Mouse (Mus musculus): ENCODE measurements at regions not wholly inside any gene's neighbourhood (a gene's known extent, or its start where the extent isn't known, plus 50 kb on each side); places are given as distances from the start of the nearest gene placed in this dataset.
"Not testable (repeated sequence)": the region's sequence is repeated elsewhere in the genome, so short reads cannot be mapped to it uniquely, and the experiment has no call there.

GRCm38 (mm10) chr5:12639549-12639948 is 256.4 kb downstream of the Sema3d start:
- Histone ChIP-seq H3K4me2 (no peak overlapping the region), H3K4me1 (peaks cover 4% of the 10 kb centered on the region; the same call in 1 of the 2 replicates), H3K27ac (no peak overlapping the region), H3K27me3 (no peaks in the 10 kb centered on the region), H3K4me3 (replicated peaks) (no peak overlapping the region), H3K9me3 (replicated peaks) (no peaks in the 10 kb centered on the region), H3K36me3 (no peaks in the 10 kb centered on the region), H3K9ac (no peak overlapping the region)
- no peak for ATAC-seq (replicated peaks; ENCODE audit: low FRiP score)

GRCm38 (mm10) chr5:12646269-12646668 is 263.1 kb downstream of the Sema3d start:
- ATAC-seq (replicated peaks; ENCODE audit: low FRiP score): 0 out of 2 replicates have a peak, but pooled peaks have one; percentile 62
- Histone ChIP-seq H3K36me3 (no peaks in the 10 kb centered on the region), H3K4me1 (no peaks in the 10 kb centered on the region), H3K4me3 (replicated peaks) (no peak overlapping the region), H3K9me3 (replicated peaks) (no peaks in the 10 kb centered on the region), H3K4me2 (no peak overlapping the region), H3K9ac (no peak overlapping the region), H3K27me3 (no peaks in the 10 kb centered on the region), H3K27ac (no peak overlapping the region)
- WGBS: 55% methylated on average over 2 of the region's 2 CpGs

- peak; percentile 69 for ATAC-seq (replicated peaks; ENCODE audit: low FRiP score)
- 59% methylated on average over 2 of the region's 2 CpGs for WGBS
- H3K4me3 ChIP-seq (replicated peaks): no peak overlapping the region
- H3K27ac ChIP-seq: no peak overlapping the region
- no peak overlapping the region for H3K4me2 ChIP-seq
- H3K36me3 ChIP-seq: no peaks in the 10 kb centered on the region
- H3K4me1 ChIP-seq: no peaks in the 10 kb centered on the region
- no peaks in the 10 kb centered on the region for H3K9me3 ChIP-seq (replicated peaks)
- H3K27me3 ChIP-seq: no peaks in the 10 kb centered on the region
- H3K9ac ChIP-seq: no peak overlapping the region
Observed at GRCm38 (mm10) chr5:12673666-12674065, 290.5 kb downstream of the Sema3d start.

- Histone ChIP-seq H3K4me1 (no peaks in the 10 kb centered on the region), H3K36me3 (no peaks in the 10 kb centered on the region), H3K4me2 (no peak overlapping the region), H3K9ac (no peak overlapping the region), H3K4me3 (replicated peaks) (no peak overlapping the region), H3K27me3 (no peaks in the 10 kb centered on the region), H3K9me3 (replicated peaks) (no peaks in the 10 kb centered on the region), H3K27ac (no peak overlapping the region)
- ATAC-seq (replicated peaks; ENCODE audit: low FRiP score): no peak
- 54% methylated on average over 4 of the region's 4 CpGs for WGBS
Observed at GRCm38 (mm10) chr5:12674134-12674533, 290.9 kb downstream of the Sema3d start.

- H3K9ac ChIP-seq: no peak overlapping the region
- H3K27me3 ChIP-seq: no peaks in the 10 kb centered on the region
- H3K4me1 ChIP-seq: no peaks in the 10 kb centered on the region
- no peaks in the 10 kb centered on the region for H3K9me3 ChIP-seq (replicated peaks)
- no peak overlapping the region for H3K4me3 ChIP-seq (replicated peaks)
- no peak overlapping the region for H3K4me2 ChIP-seq
- H3K36me3 ChIP-seq: no peaks in the 10 kb centered on the region
- H3K27ac ChIP-seq: no peak overlapping the region
- WGBS: 32% methylated on average over 3 of the region's 3 CpGs
- ATAC-seq (replicated peaks; ENCODE audit: low FRiP score): no peak
Observed at GRCm38 (mm10) chr5:12676712-12677111, 293.5 kb downstream of the Sema3d start.

GRCm38 (mm10) chr5:12714894-12715293 is 331.7 kb downstream of the Sema3d start:
- ATAC-seq (replicated peaks; ENCODE audit: low FRiP score): no peak
- no peak overlapping the region for H3K9ac ChIP-seq
- H3K4me2 ChIP-seq: no peak overlapping the region
- WGBS: 80% methylated on average over 3 of the region's 3 CpGs
- peaks cover 8% of the 10 kb centered on the region for H3K9me3 ChIP-seq (replicated peaks)
- no peaks in the 10 kb centered on the region for H3K36me3 ChIP-seq
- no peak overlapping the region for H3K27ac ChIP-seq
- no peak overlapping the region for H3K4me3 ChIP-seq (replicated peaks)
- H3K27me3 ChIP-seq: no peaks in the 10 kb centered on the region
- no peaks in the 10 kb centered on the region for H3K4me1 ChIP-seq

- 22% methylated on average over 5 of the region's 5 CpGs for WGBS
- Histone ChIP-seq H3K36me3 (no peaks in the 10 kb centered on the region), H3K9ac (no peak overlapping the region), H3K9me3 (replicated peaks) (no peaks in the 10 kb centered on the region), H3K27me3 (no peaks in the 10 kb centered on the region), H3K4me1 (no peaks in the 10 kb centered on the region), H3K4me3 (replicated peaks) (no peak overlapping the region), H3K27ac (no peak overlapping the region), H3K4me2 (no peak overlapping the region)
- peak; percentile 87 for ATAC-seq (replicated peaks; ENCODE audit: low FRiP score)
Observed at GRCm38 (mm10) chr5:12751514-12751913, 368.3 kb downstream of the Sema3d start.

GRCm38 (mm10) chr5:12759634-12760033 is 365.6 kb upstream of the Sema3a start:
- no peaks in the 10 kb centered on the region for H3K9me3 ChIP-seq (replicated peaks)
- no peak overlapping the region for H3K9ac ChIP-seq
- ATAC-seq (replicated peaks; ENCODE audit: low FRiP score): no peak

GRCm38 (mm10) chr5:12767383-12767782 is 357.8 kb upstream of the Sema3a start:
- Histone ChIP-seq H3K9me3 (replicated peaks) (no peaks in the 10 kb centered on the region), H3K27me3 (no peaks in the 10 kb centered on the region), H3K9ac (no peak overlapping the region), H3K4me3 (replicated peaks) (no peak overlapping the region), H3K36me3 (no peaks in the 10 kb centered on the region), H3K27ac (no peak overlapping the region), H3K4me2 (no peak overlapping the region), H3K4me1 (no peaks in the 10 kb centered on the region)
- ATAC-seq (replicated peaks; ENCODE audit: low FRiP score): no peak
- 80% methylated on average over 1 of the region's 1 CpGs for WGBS

More at GRCm38 (mm10) chr5:12759634-12760033, 365.6 kb upstream of the Sema3a start:
- Histone ChIP-seq H3K27me3 (no peaks in the 10 kb centered on the region), H3K4me2 (no peak overlapping the region), H3K4me1 (no peaks in the 10 kb centered on the region), H3K4me3 (replicated peaks) (no peak overlapping the region), H3K27ac (no peak overlapping the region), H3K36me3 (no peaks in the 10 kb centered on the region)

GRCm38 (mm10) chr5:12782681-12783080 is 342.5 kb upstream of the Sema3a start:
- ATAC-seq (replicated peaks; ENCODE audit: low FRiP score): no peak
- Histone ChIP-seq H3K27me3 (no peaks in the 10 kb centered on the region), H3K4me1 (no peaks in the 10 kb centered on the region), H3K9ac (no peak overlapping the region), H3K4me2 (no peak overlapping the region), H3K9me3 (replicated peaks) (no peaks in the 10 kb centered on the region), H3K27ac (no peak overlapping the region), H3K36me3 (no peaks in the 10 kb centered on the region), H3K4me3 (replicated peaks) (no peak overlapping the region)
- 97% methylated on average over 3 of the region's 3 CpGs for WGBS

- Histone ChIP-seq H3K9ac (no peak overlapping the region), H3K4me3 (replicated peaks) (no peak overlapping the region), H3K27ac (no peak overlapping the region), H3K36me3 (no peaks in the 10 kb centered on the region), H3K9me3 (replicated peaks) (no peaks in the 10 kb centered on the region), H3K4me2 (no peak overlapping the region), H3K4me1 (no peaks in the 10 kb centered on the region), H3K27me3 (no peaks in the 10 kb centered on the region)
- 83% methylated on average over 1 of the region's 1 CpGs for WGBS
- no peak for ATAC-seq (replicated peaks; ENCODE audit: low FRiP score)
Observed at GRCm38 (mm10) chr5:12808729-12809128, 316.5 kb upstream of the Sema3a start.

GRCm38 (mm10) chr5:12809884-12810283 is 315.3 kb upstream of the Sema3a start:
- Histone ChIP-seq H3K27ac (no peak overlapping the region), H3K4me1 (no peaks in the 10 kb centered on the region), H3K9ac (no peak overlapping the region), H3K27me3 (no peaks in the 10 kb centered on the region), H3K9me3 (replicated peaks) (no peaks in the 10 kb centered on the region), H3K4me2 (no peak overlapping the region), H3K36me3 (no peaks in the 10 kb centered on the region), H3K4me3 (replicated peaks) (no peak overlapping the region)
- ATAC-seq (replicated peaks; ENCODE audit: low FRiP score): no peak
- 72% methylated on average over 2 of the region's 2 CpGs for WGBS

- not testable (repeated sequence) for H3K9me3 ChIP-seq (replicated peaks); H3K36me3 ChIP-seq; ATAC-seq (replicated peaks; ENCODE audit: low FRiP score); H3K4me1 ChIP-seq; H3K4me3 ChIP-seq (replicated peaks); H3K27me3 ChIP-seq; H3K9ac ChIP-seq; H3K4me2 ChIP-seq; H3K27ac ChIP-seq
- 87% methylated on average over 3 of the region's 3 CpGs for WGBS
Observed at GRCm38 (mm10) chr5:12847207-12847606, 278.0 kb upstream of the Sema3a start.
